Mouse (Mus musculus) lung, postnatal 0 days (tissue): ENCODE data around the gene Nosip. TPM values are rescaled to one million over a fixed set of nuclear protein-coding genes. Genes with fewer than 3 reads are reported as not detected.
A peak's percentile ranks its signal among the peaks of the same experiment; 100 is the strongest.

Experiments
- ATAC-seq: fragments of 200-750 bp; cut with Nextera tagmentation; 2 replicates; pipeline ENCODE4 v1.8.0; 2017; ENCODE audit warnings: moderate library complexity
- DNase-seq: peaks from one replicate; pipeline ENCODE4 v3.0.0-alpha.2; 2016; ENCODE audit warnings: low spot score
- H3K27ac ChIP-seq: fragments of 300-500 bp; sonication (generic); 2 replicates; pipeline ENCODE4 v1.5.1; 2014; ENCODE audit warnings: antibody characterized with exemption, mild to moderate bottlenecking, low read length, mixed read lengths
- H3K27me3 ChIP-seq: fragments of 300-500 bp; sonication (generic); replicated peaks from 2 replicates; pipeline ENCODE4 v1.6.1; 2014; ENCODE audit warnings: low read length, mixed read lengths; ENCODE audit not compliant: insufficient read depth
- H3K36me3 ChIP-seq: fragments of 300-500 bp; sonication (generic); 2 replicates; pipeline ENCODE4 v1.6.1; 2014; ENCODE audit warnings: low read length, mixed read lengths; ENCODE audit not compliant: insufficient read depth
- H3K4me1 ChIP-seq: fragments of 300-500 bp; sonication (generic); 2 replicates; pipeline ENCODE4 v1.6.1; 2014; ENCODE audit warnings: antibody characterized with exemption, low read depth, low read length, mixed read lengths; ENCODE audit not compliant: insufficient read depth
- H3K4me2 ChIP-seq: fragments of 300-500 bp; sonication (generic); replicated peaks from 2 replicates; pipeline ENCODE4 v1.6.1; 2014; ENCODE audit warnings: low read depth, mild to moderate bottlenecking, low read length, moderate library complexity, mixed read lengths
- H3K4me3 ChIP-seq: fragments of 300-500 bp; sonication (generic); 2 replicates; pipeline ENCODE4 v1.5.1; 2014; ENCODE audit warnings: low read depth, low read length
- H3K9ac ChIP-seq: fragments of 300-500 bp; sonication (generic); replicated peaks from 2 replicates; pipeline ENCODE4 v1.6.1; 2014; ENCODE audit warnings: low read depth, mild to moderate bottlenecking
- H3K9me3 ChIP-seq: fragments of 300-500 bp; sonication (generic); 2 replicates; pipeline ENCODE4 v1.6.1; 2016; ENCODE audit warnings: low read length, mixed read lengths
- CTCF ChIP-seq: IDR thresholded peaks from 2 replicates; pipeline ENCODE4 v1.5.1; 2016; ENCODE audit warnings: antibody characterized with exemption, mild to moderate bottlenecking
- EP300 ChIP-seq: IDR thresholded peaks from 2 replicates; pipeline ENCODE4 v1.6.1; 2016; ENCODE audit warnings: antibody characterized with exemption, mild to moderate bottlenecking, control low read depth
- WGBS: fragments of 180-500 bp; shearing (Covaris S2); extraction: QIAGEN DNeasy Blood & Tissue Kit; methylation state at CpG from one replicate; pipeline ENCODE4 v1.1.7; 2014; 5-methylcytosine and 5-hydroxymethylcytosine counted together
- polyA plus RNA-seq: library from polyadenylated mRNA; unstranded; fragments of >200 nt; fragmentation: Nextera tagmentation; extraction: Ambion mirVana; gene quantifications from 2 replicates; pipeline ENCODE4 v1.2.1, GENCODE M21; 2015

Gene Nosip
- polyA plus RNA-seq, 1 experiment from 2014 or later: 62.8 TPM

DNA sequence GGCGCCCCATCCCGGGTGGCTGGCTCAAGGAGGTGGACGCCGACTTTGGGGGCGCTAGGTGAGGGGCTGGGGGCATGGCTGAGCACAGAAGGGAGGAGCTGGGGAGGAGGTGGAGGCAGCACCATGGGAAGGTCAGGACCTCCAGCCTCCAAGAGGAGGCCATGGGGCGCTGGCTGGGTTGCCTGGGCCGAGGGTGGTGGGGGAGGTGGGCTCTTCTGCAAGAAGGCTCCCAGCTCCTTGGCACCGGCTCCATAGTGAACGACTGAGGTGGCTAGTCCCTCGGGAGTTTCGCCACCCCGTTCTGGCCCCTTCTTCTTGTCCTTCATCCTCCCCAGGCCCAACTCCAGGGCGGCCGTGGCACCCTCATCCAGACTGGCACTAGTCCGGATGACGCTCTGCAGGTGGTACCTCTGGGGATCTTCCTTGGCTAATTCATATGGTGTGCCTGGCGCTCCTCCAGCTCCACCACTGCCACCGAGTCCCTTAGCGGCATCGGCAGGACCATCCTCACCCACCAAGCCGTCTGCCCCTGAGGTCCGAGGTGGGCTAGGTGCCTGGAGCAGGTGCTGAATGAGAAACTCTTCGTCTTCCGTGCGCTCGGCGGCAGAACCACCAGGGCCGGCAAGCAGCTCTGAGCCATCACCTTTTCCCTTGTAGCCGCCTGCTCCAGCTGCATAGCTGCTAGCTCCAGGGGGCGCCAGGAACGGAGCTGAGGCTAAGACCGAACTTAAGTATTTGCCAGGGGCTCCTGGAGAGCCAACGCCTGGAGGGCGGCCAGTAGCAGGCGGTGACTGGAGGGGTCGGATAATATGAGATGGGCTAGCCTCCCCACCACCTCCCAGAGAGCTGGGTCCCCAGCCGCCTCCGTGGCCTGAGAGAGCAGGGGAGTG lies 14.0 kb upstream of the Nosip start:
- TF ChIP-seq EP300 (no peak), CTCF (no peak)
- H3K4me3 ChIP-seq: no peak overlapping the region
- no peak for DNase-seq
- H3K4me2 ChIP-seq: no peak overlapping the region
- H3K9me3 ChIP-seq: no peaks in the 10 kb centered on the region
- no peak overlapping the region for H3K9ac ChIP-seq
- H3K4me1 ChIP-seq: peaks cover 4% of the 10 kb centered on the region; the same call in 1 of the 2 replicates
- WGBS: 89% methylated on average over 34 of the region's 38 CpGs
- no peak for ATAC-seq
- H3K27me3 ChIP-seq: no peaks in the 10 kb centered on the region
- peaks cover 28% of the 10 kb centered on the region for H3K36me3 ChIP-seq
- H3K27ac ChIP-seq: no peak overlapping the region

DNA sequence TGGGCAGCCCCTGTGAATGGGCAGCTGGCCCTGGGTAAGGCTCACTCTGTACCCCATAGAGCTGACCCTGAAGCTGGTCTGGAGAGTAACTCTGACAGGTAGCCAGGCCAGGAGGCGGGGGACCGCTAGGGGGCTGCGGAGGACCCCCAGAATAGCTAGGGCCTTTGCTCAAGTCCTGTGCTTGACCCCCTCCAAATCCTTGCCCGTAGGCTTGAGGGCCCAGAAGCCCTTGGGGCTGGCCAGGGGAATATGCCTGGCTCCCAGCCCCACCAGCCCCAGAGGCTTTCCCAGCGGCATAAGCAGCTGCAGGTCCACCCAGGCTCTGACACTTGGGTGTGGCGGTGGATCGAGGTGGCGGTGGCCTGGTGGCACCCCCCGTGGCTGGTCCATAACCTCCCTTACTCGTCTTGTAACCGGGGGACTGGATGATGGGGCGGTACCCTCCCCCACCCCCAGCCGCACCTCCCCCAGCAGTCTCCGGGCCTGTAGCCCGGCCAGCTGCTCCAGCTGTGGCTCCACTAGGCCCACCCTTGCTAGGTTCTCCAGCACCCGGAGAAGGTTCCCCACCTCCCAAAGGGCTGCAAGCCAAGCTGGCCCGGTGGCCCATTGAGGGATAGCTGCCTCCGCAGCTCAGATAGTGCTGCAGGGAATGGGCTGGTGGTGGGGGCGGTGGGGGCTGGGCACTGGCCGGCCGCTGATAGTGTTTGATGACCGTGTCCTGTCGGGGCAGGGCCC lies 13.1 kb upstream of the Nosip start:
- Histone ChIP-seq H3K9ac (no peak overlapping the region), H3K9me3 (no peaks in the 10 kb centered on the region), H3K4me1 (peaks cover 7% of the 10 kb centered on the region; the same call in 1 of the 2 replicates), H3K27me3 (no peaks in the 10 kb centered on the region), H3K4me2 (no peak overlapping the region), H3K4me3 (no peak overlapping the region), H3K27ac (no peak overlapping the region), H3K36me3 (peaks cover 28% of the 10 kb centered on the region)
- 89% methylated on average over 22 of the region's 23 CpGs for WGBS
- TF ChIP-seq EP300 (no peak), CTCF (no peak)
- no peak for ATAC-seq
- no peak for DNase-seq

DNA sequence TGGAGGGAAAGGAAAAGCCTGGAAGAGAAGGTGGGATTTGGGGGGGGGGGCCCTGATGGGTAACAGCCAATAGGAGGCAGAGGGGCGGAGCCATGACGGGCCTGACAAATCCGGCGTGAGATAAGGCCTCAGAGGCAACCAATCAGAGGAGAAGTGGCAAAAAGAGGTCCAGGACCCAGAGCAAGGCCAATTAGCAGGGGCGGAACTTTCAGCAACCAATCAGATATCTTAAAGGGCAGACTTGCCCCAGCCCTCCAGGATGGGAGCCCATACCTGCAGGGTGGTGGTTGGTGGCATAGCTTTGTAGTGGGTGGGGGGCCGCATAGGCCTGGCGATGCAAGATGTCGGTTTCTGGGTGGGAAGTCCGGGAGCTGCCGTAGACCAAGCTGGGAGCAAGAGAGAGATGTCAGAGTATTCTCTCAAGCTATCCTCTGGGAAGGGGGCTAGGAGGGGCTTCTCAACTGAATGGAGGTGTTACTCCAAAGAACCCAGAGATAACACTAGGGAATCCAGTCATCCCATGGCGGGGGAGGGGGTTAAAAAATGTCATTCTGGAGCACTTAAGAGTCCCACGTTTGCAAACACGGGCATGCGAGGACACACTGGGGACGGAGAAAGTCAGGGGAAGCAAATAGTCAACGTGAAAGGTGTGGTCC lies 11.2 kb upstream of the Nosip start:
- WGBS: 8% methylated on average over 16 of the region's 16 CpGs

DNA sequence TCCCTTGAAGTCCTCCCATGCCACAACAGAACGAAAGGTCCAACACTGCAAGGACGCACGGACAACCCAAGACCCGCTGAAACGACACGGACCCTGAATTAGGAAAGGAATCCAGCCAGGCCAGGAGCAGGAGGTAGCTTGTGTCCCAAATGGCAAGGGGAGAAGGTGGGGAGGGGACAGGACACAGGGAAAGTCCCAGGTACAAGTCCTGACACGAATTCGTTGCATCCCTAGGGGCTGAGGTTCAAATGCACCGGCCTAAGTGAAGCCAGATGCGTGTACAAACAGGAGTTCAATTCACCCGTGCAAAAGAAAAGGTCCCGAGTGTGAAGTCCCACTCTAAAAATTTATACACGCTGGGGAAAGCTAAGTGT lies 10.6 kb upstream of the Nosip start:
- Histone ChIP-seq H3K4me1 (peaks cover 7% of the 10 kb centered on the region; the same call in 1 of the 2 replicates), H3K9me3 (no peaks in the 10 kb centered on the region), H3K4me3 (peak overlapping the region; percentile 90), H3K36me3 (peaks cover 24% of the 10 kb centered on the region), H3K27ac (peak overlapping the region; percentile 93), H3K27me3 (no peaks in the 10 kb centered on the region), H3K4me2 (peak overlapping the region; percentile 90), H3K9ac (peak overlapping the region; percentile 76; the same call in 1 of the 2 replicates)
- DNase-seq: no peak
- ATAC-seq: no peak
- WGBS: 7% methylated on average over 13 of the region's 13 CpGs
- TF ChIP-seq EP300 (no peak), CTCF (no peak)

More for the DNA sequence above, 11.2 kb upstream of the Nosip start:
- Histone ChIP-seq H3K27ac (peak overlapping the region; percentile 93; the same call in 1 of the 2 replicates), H3K4me2 (peak overlapping the region; percentile 90), H3K4me1 (peaks cover 7% of the 10 kb centered on the region; the same call in 1 of the 2 replicates), H3K36me3 (peaks cover 28% of the 10 kb centered on the region), H3K9ac (0 out of 2 replicates have a peak overlapping the region, but pooled peaks have one; percentile 76), H3K27me3 (no peaks in the 10 kb centered on the region), H3K4me3 (peak overlapping the region; percentile 90; the same call in 1 of the 2 replicates), H3K9me3 (no peaks in the 10 kb centered on the region)
- TF ChIP-seq CTCF (no peak), EP300 (no peak)
- ATAC-seq: peak; percentile 19; the same call in 1 of the 2 replicates
- peak; percentile 95 for DNase-seq

DNA sequence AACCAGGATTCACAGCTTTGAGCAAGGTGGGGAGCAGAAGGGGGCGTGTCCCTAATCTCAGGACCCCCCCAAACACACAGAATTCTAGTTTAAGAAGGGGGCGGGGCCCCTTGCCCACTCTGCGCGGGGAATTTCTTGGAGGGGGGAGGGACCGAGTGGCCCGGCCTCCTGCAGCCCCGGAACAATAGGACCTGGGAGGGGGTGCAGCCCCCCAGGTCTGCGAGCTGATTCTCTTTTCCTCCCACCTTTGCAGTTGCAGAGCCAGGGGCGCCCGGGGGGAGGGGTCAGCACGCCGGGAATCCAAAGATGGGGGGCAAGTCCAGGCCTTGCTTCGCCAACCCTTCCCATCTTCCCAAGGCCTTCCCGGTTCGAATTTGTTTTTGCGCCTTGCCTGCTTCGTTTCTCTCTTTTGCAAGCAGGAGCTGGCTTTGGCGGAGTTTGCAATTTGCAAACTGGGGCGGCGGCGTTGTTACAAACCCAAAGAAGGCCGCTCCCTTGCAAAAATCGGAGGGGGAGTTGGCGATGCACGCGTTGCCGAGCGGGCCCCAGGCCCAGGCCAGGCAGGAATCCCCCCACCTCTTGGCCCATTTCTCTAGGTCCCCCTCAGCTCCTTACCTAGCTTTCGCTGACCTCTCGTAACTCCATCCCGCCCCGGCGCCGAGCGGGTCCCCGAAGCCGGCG lies 9.9 kb upstream of the Nosip start:
- H3K27ac ChIP-seq: peak overlapping the region; percentile 93
- peak overlapping the region; percentile 90 for H3K4me2 ChIP-seq
- no peaks in the 10 kb centered on the region for H3K27me3 ChIP-seq
- peak overlapping the region; percentile 76 for H3K9ac ChIP-seq
- ATAC-seq (no peak), DNase-seq (peak; percentile 34)
- peaks cover 17% of the 10 kb centered on the region for H3K36me3 ChIP-seq
- TF ChIP-seq EP300: no peak
- no peak for TF ChIP-seq CTCF
- 1% methylated on average over 29 of the region's 38 CpGs for WGBS
- H3K4me1 ChIP-seq: peaks cover 7% of the 10 kb centered on the region; the same call in 1 of the 2 replicates
- H3K9me3 ChIP-seq: no peaks in the 10 kb centered on the region
- peak overlapping the region; percentile 90 for H3K4me3 ChIP-seq
